Mouse (Mus musculus): ENCODE results near the gene Ddn.

Ddn gene

DNA sequence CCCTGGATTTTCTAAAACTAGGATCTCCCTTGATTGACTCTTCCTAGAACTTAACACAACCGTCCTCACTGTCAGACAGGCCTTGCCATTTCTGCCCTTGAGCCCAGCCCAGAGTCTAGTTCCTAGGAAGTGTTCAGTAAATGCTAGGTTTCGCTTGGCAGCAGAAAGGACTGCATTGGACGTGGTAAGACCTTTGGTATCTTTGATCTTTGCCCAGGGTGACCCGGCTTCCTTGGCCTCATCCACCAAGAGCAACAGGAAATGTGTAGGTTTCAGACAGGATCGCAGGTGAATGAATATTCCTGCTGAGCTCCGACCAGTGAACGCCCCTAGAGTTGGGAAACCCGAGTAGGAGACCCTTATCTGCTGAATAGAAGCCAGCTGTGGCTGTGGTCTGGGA is 6.4 kb downstream of the Ddn start:
- intact Hi-C loops (cut with DNase I) = loop anchor here (5.0 kb wide), 1 partner anchor 36 kb away; no protein-coding TSS in a partner anchor

DNA sequence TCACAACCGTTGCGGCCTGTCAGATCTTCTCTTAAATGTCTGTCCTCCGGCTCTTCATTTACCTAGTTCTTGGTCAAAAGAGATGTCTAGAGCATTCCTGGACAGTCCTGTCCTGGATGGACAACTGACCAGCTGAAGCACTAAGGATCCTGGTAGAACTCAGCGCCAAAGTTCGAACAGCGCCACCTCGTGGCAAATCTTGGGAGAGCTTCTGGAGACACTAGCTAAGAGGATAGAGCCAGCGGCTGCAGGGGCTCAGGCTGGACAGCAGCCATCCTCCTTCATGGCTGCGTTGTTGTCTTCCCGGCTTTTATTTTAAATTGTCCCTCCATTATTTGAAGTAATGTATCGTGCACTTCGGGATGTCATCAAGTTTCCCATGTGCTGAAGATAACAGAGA is 9.9 kb downstream of the Ddn start:
- intact Hi-C loops (cut with DNase I) = loop anchor here (5.0 kb wide), 1 partner anchor 87 kb away; no protein-coding TSS in a partner anchor

DNA sequence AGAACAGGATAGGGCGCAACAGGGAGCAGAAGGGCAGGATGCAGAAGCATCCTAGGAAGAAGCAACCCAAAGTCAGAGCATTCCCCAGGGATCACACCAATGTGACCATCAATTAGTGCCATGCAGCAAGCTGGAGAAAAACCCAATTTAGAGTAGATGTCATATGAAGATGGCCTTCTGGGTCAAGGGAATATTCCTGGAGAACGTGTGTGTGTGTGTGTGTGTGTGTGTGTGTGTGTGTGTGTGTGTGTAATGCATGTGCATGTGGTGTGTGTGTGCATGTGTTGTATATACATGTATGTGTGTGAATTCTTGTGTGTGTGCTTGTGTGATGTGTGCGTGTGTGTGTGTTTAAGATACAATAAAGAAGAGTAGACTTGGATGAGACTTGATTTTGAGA is 10.4 kb downstream of the Ddn start:
- intact Hi-C loops (cut with DNase I) = loop anchor here (5.0 kb wide), 1 partner anchor 87 kb away; no protein-coding TSS in a partner anchor

DNA sequence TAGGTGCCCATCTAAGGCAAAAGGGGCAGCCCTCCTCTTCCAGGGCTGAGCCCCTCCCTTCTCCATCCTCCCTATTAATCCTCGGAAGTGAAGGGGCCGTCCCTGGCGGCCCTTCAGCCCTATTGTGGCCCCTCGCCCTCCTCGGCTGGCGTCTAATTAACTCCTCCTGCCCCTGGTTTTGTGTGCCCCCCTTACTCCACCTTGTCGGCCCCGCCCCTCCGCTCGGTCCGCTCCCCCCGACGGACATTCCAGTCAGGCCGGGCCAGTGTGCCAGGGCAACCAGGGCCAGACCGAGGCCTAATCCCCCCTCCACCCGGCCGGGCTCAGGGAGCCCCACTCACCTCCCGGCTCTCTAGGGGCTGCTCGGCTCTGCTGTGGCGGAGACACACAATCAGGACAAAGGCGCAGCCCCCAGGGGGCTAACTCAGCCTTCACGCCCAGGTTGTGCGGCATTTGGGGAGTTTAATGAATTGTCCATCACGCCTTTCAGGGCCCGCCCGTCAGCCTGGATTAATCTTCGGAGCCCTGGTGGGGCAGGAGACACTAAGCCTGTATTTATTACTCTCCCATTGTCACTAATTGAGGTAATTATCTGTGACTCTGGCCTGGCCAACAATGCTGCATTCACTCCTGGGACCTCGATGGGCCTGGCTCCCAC is 11.3 kb downstream of the Ddn start:
- intact Hi-C loops (cut with DNase I) = loop anchor here (5.0 kb wide), 1 partner anchor 86 kb away; no protein-coding TSS in a partner anchor

DNA sequence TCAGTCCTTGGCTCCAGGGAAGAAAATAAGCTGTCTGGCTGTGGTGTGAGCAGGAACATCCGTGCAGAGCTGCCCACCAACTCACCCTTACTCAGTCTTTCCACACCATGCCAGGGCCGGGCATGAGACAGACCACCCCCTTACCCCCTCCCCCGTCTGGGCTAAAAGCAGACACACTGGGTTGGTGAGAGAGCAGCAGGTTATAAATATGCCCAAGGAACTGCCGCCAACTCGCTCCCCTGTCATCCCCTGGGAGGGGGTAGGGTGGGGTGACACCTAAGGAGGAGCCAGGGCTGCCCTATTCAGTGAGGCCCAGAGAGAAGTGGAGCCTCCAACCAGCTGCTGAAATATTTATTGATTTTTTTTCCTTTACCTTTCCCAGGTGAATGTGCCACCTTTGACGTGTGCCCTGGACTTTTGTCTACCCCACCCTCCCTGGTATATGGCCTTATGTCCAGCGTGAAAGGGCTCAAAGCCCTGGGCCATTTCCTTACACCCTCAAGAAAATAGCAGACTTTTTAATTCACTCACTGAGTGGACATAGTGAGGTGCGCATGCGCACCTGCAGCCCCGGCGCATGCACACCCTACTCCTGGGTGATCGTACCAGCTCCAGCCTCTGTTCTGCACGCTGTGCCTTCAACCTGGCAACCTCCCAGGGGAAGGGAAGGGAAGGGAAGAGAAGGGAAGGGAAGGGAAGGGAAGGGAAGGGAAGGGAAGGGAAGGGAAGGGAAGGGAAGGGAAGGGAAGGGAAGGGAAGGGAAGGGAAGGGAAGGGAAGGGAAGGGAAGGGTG is 12.3 kb downstream of the Ddn start:
- intact Hi-C loops (cut with DNase I) = loop anchor here (5.0 kb wide), 1 partner anchor 85 kb away; no protein-coding TSS in a partner anchor

DNA sequence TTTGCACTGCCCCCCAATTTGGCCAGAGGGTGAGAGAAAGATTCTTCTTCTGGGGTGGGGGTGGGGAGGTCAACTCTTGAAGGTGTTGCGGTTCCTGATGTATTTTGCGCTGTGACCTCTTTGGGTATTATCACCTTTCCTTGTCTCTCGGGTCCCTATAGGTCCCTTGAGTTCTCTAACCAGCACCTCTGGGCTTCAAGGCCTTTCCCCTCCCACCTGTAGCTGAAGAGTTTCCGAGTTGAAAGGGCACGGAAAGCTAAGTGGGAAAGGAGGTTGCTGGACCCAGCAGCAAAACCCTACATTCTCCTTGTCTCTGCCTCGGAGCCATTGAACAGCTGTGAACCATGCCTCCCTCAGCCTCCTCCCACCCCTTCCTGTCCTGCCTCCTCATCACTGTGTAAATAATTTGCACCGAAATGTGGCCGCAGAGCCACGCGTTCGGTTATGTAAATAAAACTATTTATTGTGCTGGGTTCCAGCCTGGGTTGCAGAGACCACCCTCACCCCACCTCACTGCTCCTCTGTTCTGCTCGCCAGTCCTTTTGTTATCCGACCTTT is 16.1 kb downstream of the Ddn start:
- intact Hi-C loops (cut with DNase I) = loop anchor here (5.0 kb wide), 1 partner anchor 66 kb away; the partner anchor contains the start of gene Fkbp11

DNA sequence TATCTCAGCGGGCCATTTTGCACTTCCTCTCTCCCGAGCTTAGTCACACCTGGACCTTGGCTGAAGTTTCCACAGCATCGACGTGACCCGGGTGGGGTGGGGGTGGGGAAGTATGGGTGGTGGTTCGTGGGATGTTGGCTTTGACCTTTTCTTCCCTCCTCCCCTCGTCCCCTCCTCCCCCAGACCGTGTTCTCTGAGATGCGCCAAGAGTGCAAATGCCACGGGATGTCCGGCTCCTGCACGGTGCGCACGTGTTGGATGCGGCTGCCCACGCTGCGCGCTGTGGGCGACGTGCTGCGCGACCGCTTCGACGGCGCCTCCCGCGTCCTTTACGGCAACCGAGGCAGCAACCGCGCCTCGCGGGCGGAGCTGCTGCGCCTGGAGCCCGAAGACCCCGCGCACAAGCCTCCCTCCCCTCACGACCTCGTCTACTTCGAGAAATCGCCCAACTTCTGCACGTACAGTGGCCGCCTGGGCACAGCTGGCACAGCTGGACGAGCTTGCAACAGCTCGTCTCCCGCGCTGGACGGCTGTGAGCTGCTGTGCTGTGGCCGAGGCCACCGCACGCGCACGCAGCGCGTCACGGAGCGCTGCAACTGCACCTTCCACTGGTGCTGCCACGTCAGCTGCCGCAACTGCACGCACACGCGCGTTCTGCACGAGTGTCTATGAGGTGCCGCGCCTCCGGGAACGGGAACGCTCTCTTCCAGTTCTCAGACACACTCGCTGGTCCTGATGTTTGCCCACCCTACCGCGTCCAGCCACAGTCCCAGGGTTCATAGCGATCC is 16.9 kb downstream of the Ddn start:
- intact Hi-C loops (cut with DNase I) = loop anchor here (5.0 kb wide), 1 partner anchor 65 kb away; the partner anchor contains the start of gene Fkbp11

DNA sequence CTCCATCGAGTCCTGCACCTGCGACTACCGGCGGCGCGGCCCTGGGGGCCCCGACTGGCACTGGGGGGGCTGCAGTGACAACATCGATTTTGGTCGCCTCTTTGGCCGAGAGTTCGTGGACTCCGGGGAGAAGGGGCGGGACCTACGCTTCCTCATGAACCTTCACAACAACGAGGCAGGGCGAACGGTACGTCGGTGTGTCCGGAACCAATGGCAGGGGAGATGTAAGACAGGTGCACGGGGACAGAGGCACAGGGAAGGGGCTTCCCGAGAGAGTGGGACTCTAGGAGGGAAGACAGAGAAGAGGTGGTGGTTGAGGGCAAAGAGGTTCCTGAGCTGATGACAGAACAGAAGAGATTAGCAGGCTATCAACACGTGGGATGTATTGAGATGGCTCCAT is 17.5 kb downstream of the Ddn start:
- intact Hi-C loops (cut with DNase I) = loop anchor here (5.0 kb wide), 1 partner anchor 64 kb away; the partner anchor contains the start of gene Fkbp11

DNA sequence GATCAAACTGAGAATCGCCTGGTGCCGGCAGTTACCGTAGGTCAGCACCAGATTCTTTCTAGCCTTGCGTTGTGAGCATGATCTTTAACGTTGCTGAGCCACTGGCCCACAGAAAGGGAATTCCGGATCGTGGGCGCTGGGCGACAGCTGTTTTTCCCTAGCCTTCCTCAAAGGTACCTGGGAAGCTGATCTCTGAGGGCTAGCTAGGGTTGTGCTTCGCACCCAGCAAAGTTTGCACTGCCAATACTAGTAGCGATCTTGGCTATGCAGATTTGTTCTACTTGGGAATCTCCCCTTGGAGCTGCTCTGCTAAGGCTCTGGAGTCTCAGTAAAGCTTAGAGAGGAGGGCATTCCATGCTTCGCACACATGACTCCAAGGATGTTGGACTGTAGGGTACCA is 18.1 kb downstream of the Ddn start:
- intact Hi-C loops (cut with DNase I) = loop anchor here (5.0 kb wide), 1 partner anchor 64 kb away; the partner anchor contains the start of gene Fkbp11

DNA sequence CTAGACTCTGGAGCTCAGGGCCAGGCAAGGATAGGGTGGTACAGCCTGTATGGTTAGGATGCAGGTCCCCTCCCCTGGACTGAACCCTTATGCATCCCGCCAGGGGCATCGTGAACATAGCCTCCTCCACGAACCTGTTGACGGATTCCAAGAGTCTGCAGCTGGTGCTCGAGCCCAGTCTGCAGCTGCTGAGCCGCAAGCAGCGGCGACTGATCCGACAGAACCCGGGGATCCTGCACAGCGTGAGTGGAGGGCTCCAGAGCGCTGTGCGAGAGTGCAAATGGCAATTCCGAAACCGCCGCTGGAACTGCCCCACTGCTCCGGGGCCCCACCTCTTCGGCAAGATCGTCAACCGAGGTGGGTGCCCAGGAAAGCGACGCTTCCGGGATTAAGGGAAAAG is 18.5 kb downstream of the Ddn start:
- intact Hi-C loops (cut with DNase I) = loop anchor here (5.0 kb wide), 1 partner anchor 63 kb away; the partner anchor contains the start of gene Fkbp11

DNA sequence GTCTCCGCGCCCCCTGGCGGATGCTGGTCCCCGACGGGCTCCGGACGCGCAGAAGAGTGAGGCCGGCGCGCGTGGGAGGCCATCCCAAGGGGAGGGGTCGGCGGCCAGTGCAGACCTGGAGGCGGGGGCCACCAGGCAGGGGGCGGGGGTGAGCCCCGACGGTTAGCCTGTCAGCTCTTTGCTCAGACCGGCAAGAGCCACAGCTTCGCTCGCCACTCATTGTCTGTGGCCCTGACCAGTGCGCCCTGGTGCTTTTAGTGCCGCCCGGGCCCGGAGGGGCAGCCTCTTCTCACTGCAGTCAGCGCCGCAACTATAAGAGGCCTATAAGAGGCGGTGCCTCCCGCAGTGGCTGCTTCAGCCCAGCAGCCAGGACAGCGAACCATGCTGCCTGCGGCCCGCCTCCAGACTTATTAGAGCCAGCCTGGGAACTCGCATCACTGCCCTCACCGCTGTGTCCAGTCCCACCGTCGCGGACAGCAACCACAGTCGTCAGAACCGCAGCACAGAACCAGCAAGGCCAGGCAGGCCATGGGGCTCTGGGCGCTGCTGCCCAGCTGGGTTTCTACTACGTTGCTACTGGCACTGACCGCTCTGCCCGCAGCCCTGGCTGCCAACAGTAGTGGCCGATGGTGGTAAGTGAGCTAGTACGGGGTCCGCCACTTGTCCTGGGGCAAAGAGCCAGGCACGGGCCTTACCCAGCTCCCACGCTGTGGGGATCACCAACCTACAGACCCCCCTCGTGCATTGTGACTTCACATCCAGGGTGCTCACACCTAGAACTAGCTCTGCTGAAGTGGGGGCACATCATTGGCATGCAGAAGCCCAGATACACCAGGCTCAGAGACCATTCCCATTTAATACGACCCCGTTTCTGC is 19.4 kb downstream of the Ddn start, which contains the start of gene Wnt1:
Gene Wnt1 (plus strand): TSS at position 197 of the 875 bp plus-strand sequence.
- intact Hi-C loops (cut with DNase I) = loop anchor here (5.0 kb wide), 2 partner anchors 63 to 128 kb away; partner anchors contain the start of genes Ddx23 and Fkbp11

DNA sequence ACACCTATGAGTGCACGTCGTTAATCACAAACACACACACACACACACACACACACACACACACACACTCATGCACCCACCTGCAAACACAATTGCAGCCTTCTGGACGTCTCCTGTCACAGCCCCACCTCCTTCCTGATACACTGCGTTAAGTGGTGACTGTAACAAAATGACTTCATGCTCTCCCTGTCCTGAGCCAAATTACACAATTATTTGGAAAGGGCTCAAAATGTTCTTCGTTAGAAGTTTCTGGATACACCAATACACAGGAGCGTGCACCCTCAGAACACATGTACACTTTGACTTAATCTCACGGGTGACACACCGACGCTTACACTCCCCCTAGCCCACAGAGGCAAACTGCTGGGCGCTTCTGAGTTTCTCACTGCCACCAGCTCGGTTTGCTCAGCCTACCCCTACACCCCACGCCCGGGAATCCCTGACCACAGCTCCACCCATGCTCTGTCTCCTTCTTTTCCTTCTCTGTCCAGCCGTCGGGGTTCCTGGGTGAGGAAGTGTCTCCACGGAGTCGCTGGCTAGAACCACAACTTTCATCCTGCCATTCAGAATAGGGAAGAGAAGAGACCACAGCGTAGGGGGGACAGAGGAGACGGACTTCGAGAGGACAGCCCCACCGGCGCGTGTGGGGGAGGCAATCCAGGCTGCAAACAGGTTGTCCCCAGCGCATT is 20.2 kb downstream of the Ddn start:
- intact Hi-C loops (cut with DNase I) = loop anchor here (5.0 kb wide), 1 partner anchor 127 kb away; the partner anchor contains the start of gene Ddx23

DNA sequence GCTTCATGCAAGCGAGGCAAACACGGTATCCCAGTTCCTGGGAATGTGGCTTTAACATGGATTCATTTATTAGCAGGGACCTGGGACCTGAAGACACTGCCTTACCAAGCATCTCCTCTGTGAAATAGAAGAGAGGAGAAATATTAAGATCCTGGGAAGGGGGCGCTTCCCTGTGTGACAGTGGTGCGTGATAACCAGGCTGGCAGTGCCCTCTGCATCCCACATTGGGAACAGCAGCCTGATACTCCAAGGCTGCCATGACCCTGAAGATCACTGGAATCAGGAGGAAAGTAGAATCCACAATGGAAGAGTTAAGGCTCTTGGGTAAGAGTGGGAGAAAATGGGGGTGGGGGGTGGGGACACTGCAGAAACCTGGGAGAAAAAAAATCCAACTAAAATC is 21.4 kb downstream of the Ddn start:
- intact Hi-C loops (cut with DNase I) = loop anchor here (5.0 kb wide), 1 partner anchor 126 kb away; the partner anchor contains the start of gene Ddx23

DNA sequence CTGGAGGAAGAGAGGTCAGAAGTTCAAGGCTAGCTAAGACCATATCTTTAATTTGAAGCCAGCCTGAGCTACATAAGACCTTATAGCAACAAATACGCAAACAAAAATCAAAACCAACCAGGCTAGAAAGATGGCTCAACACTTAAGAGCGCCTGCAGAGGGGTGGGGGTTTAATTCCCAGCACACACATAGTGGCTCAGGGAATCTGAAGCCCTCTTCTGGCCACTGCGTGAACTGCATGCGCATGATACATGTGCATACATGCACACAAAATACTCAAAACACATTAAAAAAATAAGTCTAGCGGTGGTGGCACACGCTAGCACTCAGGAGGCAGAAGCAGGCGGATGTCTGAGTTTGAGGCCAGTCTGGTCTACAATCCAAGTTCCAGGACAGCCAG is 23.5 kb downstream of the Ddn start:
- intact Hi-C loops (cut with DNase I) = loop anchor here (5.0 kb wide), 1 partner anchor 123 kb away; the partner anchor contains the start of gene Ddx23

DNA sequence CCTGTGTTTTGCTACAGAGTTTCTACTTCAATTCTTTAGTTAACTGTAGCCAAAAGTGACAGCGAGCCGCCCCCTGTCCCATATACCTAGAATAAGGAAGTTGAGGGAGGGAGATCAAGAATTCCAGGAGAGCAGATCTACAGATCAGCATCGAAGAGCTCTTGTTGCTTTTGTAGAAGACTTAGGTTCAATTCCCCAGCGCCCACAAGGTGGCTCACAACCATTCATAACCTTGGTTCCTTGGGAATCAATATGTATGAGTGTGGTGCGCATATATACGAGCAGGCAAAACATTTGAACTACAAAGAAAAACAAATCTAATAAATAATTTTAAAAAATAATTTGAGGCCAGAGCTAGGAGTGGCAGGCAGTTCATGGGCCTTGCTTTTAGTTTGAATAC is 28.1 kb downstream of the Ddn start:
- intact Hi-C loops (cut with DNase I) = no loop called here

DNA sequence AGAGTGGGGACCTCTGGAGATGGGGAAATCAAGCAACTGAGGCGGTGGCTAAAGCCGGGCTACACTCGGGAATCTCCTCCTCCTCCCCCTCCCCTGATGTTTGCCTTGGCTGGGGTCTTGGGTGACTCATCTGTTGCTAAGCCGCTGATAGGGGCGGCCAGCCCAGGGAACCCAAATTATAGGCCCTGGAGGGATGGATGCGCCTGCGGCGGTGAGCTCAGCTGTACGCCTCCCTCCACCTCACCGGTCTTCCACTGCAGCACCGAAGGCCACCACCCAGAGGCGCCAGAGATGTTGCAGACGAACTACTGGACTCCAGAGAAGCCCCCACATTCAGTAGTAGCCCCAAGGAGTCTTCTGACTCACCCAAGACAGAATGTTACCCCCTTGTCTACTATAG is 28.7 kb downstream of the Ddn start:
- intact Hi-C loops (cut with DNase I) = no loop called here

DNA sequence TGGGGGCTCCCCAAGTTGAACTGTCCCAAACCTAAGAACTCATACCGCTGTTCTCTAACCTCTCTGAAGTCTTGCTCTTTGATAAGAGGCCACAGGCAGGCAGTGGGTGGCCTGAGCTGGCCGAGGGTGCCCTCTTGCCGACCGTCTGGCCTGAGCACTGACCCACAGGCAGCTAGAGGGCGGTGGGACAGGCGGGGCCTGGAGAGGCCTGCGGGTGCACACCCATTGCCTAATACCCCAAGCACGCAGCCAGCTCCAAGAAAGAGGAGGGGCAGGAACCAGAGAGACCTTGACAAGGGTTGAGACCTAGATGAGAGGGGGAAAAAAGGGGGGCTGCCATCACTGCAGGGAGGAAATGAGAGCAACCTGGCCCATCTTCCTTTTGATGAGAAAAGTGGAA is 29.2 kb downstream of the Ddn start:
- intact Hi-C loops (cut with DNase I) = no loop called here

DNA sequence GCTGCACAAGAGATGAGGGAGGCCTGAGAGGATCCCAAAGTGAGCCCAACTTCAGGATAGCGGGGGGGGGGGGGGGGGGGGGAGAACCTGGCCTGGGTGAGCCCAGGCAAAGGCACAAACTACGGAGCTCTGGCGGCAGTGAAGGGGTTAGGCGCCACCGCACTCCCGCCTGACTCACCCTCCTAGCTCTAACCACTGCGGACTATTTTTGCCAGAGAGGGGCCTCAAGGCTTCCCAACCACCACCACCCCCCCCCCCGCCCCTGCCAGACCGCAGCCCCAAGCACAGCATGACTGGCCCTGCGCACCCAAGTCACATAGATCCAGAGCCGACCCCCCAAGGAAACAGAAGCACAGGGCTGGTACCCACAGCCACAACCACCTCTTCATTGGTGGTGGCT is 30.5 kb downstream of the Ddn start:
- intact Hi-C loops (cut with DNase I) = no loop called here

DNA sequence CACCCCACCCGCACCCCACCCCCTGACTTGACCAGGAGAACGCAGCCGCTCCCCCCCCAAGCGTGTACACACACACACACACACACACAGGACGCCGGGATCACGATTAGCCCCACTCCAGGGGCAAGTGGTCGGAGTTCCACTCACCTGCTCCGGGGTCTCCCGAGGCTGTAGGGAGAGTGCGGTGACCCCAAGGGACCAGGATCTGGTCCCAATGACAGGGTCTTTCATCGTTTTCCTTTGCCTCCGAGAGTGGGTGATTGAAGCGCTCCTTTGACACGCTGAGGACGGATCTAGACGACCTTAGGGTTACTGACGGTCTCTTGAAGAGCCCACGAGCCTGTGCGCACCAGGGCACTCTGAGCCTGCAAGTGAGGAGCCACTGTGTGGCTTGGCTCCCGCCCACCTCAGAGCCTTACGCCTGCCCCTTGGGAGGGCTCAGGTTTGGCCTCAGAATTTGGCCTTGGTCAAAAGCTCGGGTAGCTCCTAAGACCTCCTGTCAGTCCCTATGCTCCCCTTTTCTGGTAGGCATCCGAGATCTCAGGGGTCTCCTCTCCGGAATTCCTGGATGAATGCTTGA is 31.0 kb downstream of the Ddn start:
- intact Hi-C loops (cut with DNase I) = no loop called here
